Mouse (Mus musculus) thymus, postnatal 36 days (tissue): ENCODE data around the gene Dbnl.
A peak's percentile ranks its signal among the peaks of the same experiment; 100 is the strongest.

Source experiments
- DNase-seq, 2 experiments: peaks; one replicate each; pipeline ENCODE4 v3.0.0; 2022; ENCODE audit warnings: mixed read lengths in 2 of 2

The Dbnl gene

DNA sequence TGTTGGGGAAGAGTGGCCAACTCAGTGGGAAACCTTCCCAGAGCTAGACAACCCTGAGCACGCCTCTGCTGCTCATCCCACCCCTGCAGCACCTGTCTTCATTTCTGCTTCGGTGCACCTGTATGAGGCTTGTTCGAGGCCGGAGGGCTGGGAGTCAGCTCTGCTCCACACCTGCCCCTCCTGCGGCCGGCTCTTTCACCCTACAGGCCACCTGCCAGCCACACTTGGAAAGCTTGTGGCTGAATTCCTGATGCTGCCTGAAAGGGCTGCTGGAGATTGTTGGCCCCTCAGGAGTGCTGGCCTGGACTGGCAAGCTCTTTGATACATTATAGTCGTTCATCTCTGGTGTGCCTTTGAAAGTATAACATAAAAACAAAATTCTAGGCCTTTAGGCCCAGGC lies 52.1 kb downstream of the Dbnl start:
- DNase-seq: no peak

DNA sequence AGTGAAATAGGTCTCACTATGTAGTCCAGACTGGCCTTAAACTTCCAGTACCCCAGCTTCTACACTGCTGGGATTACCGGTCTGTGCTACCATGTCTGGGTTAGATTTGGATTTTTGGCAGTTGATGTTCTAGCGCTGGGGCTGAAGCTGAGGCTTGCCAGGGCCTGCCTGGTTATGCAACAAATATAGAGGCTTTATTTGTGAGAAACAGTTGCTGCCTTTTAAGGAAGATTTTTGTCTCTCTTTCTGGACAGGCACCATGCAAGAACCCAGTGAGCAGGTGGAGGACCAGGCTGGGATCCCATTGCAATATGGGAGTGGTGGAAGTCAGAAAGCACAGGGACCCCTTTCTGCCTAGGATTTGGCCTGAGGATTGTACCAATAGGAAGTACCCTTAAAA lies 53.5 kb downstream of the Dbnl start:
- DNase-seq: no peak

DNA sequence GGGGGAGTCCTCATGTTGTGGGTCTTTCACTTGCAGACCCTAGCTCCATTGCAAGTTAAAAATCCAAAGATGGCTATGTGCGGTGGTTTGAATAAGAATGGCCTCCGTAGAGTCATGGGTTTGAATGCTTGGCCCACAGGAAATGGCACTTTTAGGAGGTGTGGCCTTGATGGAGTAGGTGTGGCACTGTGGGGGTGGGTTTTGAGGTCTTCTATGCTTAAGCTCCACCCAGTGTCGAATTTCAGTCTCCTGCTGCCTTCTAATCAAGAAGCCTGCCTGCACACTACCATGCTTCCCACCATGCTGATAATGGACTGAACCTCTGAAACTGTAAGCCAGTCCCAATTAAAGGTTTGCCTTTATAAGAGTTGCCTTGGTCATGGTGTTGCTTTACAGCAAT lies 54.8 kb downstream of the Dbnl start:
- DNase-seq: no peak

DNA sequence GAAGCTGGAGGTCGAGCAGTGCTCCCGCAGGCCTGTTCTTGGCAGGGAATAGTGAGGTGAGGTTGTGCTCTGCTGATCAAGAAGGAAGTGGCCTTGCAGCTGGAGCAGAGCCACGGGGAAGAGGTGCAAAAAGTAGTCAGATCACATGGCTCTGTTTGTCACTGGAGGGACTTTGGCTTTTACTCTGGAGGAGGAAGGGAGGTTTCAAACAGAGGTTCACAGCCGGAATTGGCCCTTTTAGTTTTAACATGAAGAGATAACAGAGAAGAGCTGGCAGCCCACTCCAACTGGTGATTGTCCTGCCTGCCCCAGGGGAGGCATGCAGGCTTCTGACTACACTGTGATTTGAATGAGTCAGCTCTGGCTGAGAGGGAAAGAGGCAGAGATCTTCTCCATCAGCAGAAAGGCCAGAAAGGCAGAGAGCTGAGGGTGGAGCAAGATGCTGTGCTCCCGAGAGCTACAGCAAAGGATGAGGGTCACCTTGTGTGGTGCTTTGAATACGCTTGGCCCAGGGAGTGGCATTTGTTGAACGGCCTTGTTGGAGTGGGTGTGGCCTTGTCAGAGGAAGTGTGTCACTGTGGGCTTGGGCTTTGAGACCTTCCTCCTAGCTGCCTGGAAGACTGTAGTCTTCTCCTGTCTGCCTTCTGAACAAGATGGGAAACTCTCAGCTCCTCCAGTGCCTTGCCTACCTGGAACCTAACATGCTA lies 58.5 kb downstream of the Dbnl start:
- DNase-seq: no peak

GRCm38 (mm10) chr11:5848741-5849140 lies 60.5 kb downstream of the Dbnl start:
- no peak for DNase-seq

DNA sequence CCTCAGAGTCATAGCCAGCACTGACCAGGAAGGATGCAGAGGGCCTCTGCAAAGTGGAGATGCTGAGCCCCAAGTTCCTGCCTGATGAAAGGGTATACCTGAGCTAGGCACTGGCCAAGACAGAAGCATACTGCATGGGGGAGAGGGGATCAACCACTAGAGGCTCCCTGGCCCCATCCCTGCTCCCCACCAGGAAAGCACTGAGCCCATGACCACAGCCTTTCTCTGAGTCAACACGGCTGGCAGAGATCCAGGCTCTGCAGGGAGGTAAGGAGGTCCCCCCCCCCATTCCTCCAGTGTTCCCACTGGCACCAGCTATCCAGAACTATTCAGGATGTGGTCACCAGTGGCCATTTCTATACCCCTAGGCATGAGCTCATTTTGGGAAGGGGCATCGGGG lies 61.0 kb downstream of the Dbnl start:
- no peak for DNase-seq

DNA sequence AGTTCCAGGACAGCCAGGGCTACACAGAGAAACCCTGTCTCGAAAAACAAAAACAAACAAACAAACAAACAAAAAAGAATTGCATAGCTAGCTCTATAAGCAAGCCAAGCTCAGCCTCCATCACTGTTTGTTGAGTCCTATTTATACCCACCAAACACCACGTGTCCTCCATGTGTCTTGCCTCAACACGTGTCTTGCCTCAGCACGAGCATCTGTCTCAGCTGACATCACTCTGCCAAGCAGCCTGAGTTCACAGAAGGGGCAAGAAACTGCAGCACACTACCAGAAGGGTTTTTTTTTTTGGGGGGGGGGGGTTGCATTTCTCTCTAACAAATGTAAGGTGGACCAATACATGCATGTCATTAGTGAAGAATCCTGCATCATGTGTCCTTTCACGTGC lies 62.2 kb downstream of the Dbnl start:
- peak in 1 of 2 experiments; percentile 51 for DNase-seq
